Mouse (Mus musculus) mouse trophoblast stem cell (cell line): ENCODE measurements around the gene Prmt2.

Source experiments
- in situ Hi-C, 2 experiments: fragments of 300-500 bp; cut with MseI, MboI; formaldehyde crosslinking; loops; 2 replicates in 1 of 2; 3 replicates in 1 of 2; pipeline ENCODE4 v1.15.1; 2025

Gene Prmt2

GRCm38 (mm10) chr10:76218240-76218639, 19.4 kb downstream of the Prmt2 start:
- in situ Hi-C loops = no loop called here

- in situ Hi-C loops = no loop called here
Observed at GRCm38 (mm10) chr10:76217056-76217455, 20.6 kb downstream of the Prmt2 start.

GRCm38 (mm10) chr10:76214161-76214560, 23.5 kb downstream of the Prmt2 start:
- in situ Hi-C loops = no loop called here

GRCm38 (mm10) chr10:76212121-76212520, 25.5 kb downstream of the Prmt2 start:
- in situ Hi-C loops = no loop called here

GRCm38 (mm10) chr10:76210806-76211205, 26.9 kb downstream of the Prmt2 start:
- in situ Hi-C loops = no loop called here

- in situ Hi-C loops = no loop called here
Observed at GRCm38 (mm10) chr10:76209241-76209640, 28.4 kb downstream of the Prmt2 start.

GRCm38 (mm10) chr10:76207262-76207796, 30.3 kb downstream of the Prmt2 start:
- in situ Hi-C loops = no loop called here

GRCm38 (mm10) chr10:76203798-76204283, 33.8 kb downstream of the Prmt2 start:
- in situ Hi-C loops = no loop called here

- in situ Hi-C loops = no loop called here
Observed at GRCm38 (mm10) chr10:76201978-76202377, 35.7 kb downstream of the Prmt2 start.

GRCm38 (mm10) chr10:76201416-76201815, 36.2 kb downstream of the Prmt2 start:
- in situ Hi-C loops = no loop called here

- in situ Hi-C loops = no loop called here
Observed at GRCm38 (mm10) chr10:76188010-76188409, 49.7 kb downstream of the Prmt2 start.

- in situ Hi-C loops = no loop called here
Observed at GRCm38 (mm10) chr10:76185216-76185615, 52.4 kb downstream of the Prmt2 start.

- in situ Hi-C loops = no loop called here
Observed at GRCm38 (mm10) chr10:76174899-76175298, 62.8 kb downstream of the Prmt2 start.

- in situ Hi-C loops = no loop called here
Observed at GRCm38 (mm10) chr10:76158009-76158408, 79.7 kb downstream of the Prmt2 start.

GRCm38 (mm10) chr10:76157528-76157927, 80.1 kb downstream of the Prmt2 start:
- in situ Hi-C loops = no loop called here
